Mouse (Mus musculus) megakaryocyte, embryonic 14.5 days (primary cell): ENCODE measurements around the gene Hdac5. TPM values are rescaled to one million over a fixed set of nuclear protein-coding genes. Genes with fewer than 3 reads are reported as not detected.
A peak's percentile ranks its signal among the peaks of the same experiment; 100 is the strongest.

Experiments
- H3K27me3 ChIP-seq: replicated peaks from 2 replicates; pipeline ENCODE3; 2012; ENCODE audit warnings: inconsistent platforms
- H3K36me3 ChIP-seq: replicated peaks from 2 replicates; pipeline ENCODE3; 2012; ENCODE audit warnings: low read length, inconsistent platforms, mixed read lengths
- H3K4me1 ChIP-seq: 2 replicates; pipeline ENCODE4 v1.6.1; 2012; ENCODE audit warnings: inconsistent platforms
- H3K4me3 ChIP-seq: replicated peaks from 2 replicates; pipeline ENCODE3; 2012; ENCODE audit warnings: moderate library complexity, mild to moderate bottlenecking, inconsistent platforms
- H3K9me3 ChIP-seq: 2 replicates; pipeline ENCODE4 v1.6.1; 2012; ENCODE audit warnings: inconsistent platforms
- FLI1 ChIP-seq: IDR thresholded peaks from 2 replicates; pipeline ENCODE4 v1.6.1; 2012; ENCODE audit warnings: low read length, inconsistent platforms, mixed read lengths
- GATA1 ChIP-seq: IDR thresholded peaks from 3 replicates; pipeline ENCODE4 v1.6.1; 2012; ENCODE audit warnings: mixed read lengths, low read length, inconsistent platforms, borderline replicate concordance
- polyA plus RNA-seq: library from polyadenylated mRNA; stranded (reverse); fragments of >175 nt; gene quantifications from 2 replicates; pipeline ENCODE4 v1.2.3, GENCODE M21; 2012; ENCODE audit warnings: low replicate concordance; ENCODE audit not compliant: insufficient read depth

The Hdac5 gene
- polyA plus RNA-seq, 1 experiment = 384 TPM

GRCm38 (mm10) chr11:102156786-102157089 lies 73.2 kb downstream of the Hdac5 start:
- TF ChIP-seq FLI1 (no peak), GATA1 (no peak)
- Histone ChIP-seq H3K4me3 (peak overlapping the region; percentile 33), H3K4me1 (peaks cover 51% of the 10 kb centered on the region), H3K27me3 (no peaks in the 10 kb centered on the region), H3K36me3 (peaks cover 39% of the 10 kb centered on the region), H3K9me3 (no peaks in the 10 kb centered on the region)

GRCm38 (mm10) chr11:102156039-102156785 lies 73.8 kb downstream of the Hdac5 start, which contains the start of gene Tmem101:
TSS of gene Tmem101 (minus strand) at chr11:102156404.
- Histone ChIP-seq H3K36me3 (peaks cover 34% of the 10 kb centered on the region), H3K4me3 (peak within 1 kb of the TSS; percentile 98), H3K4me1 (peaks cover 53% of the 10 kb centered on the region), H3K27me3 (no peaks in the 10 kb centered on the region), H3K9me3 (no peaks in the 10 kb centered on the region)
- TF ChIP-seq GATA1 (no peak), FLI1 (peak; percentile 11; the same call in 1 of the 2 replicates)

- H3K27me3 ChIP-seq = peaks cover 71% of the 10 kb centered on the region
- peaks cover 42% of the 10 kb centered on the region for H3K4me1 ChIP-seq
- TF ChIP-seq FLI1 (no peak), GATA1 (no peak)
- peak overlapping the region; percentile 56 for H3K4me3 ChIP-seq
- no peaks in the 10 kb centered on the region for H3K9me3 ChIP-seq
- peaks cover 2% of the 10 kb centered on the region for H3K36me3 ChIP-seq
Measured at GRCm38 (mm10) chr11:102147213-102147989, 82.6 kb downstream of the Hdac5 start.

- Histone ChIP-seq H3K4me3 (peak overlapping the region; percentile 65), H3K36me3 (no peaks in the 10 kb centered on the region), H3K4me1 (peaks cover 34% of the 10 kb centered on the region), H3K9me3 (no peaks in the 10 kb centered on the region), H3K27me3 (peaks cover 73% of the 10 kb centered on the region)
- TF ChIP-seq GATA1 (no peak), FLI1 (no peak)
Measured at GRCm38 (mm10) chr11:102146531-102146930, 83.4 kb downstream of the Hdac5 start.

GRCm38 (mm10) chr11:102146005-102146404 lies 84.0 kb downstream of the Hdac5 start:
- no peaks in the 10 kb centered on the region for H3K9me3 ChIP-seq
- peaks cover 73% of the 10 kb centered on the region for H3K27me3 ChIP-seq
- H3K4me1 ChIP-seq = peaks cover 33% of the 10 kb centered on the region
- peak overlapping the region; percentile 85 for H3K4me3 ChIP-seq
- no peaks in the 10 kb centered on the region for H3K36me3 ChIP-seq
- no peak for TF ChIP-seq GATA1
- no peak for TF ChIP-seq FLI1

GRCm38 (mm10) chr11:102145471-102146001 lies 84.4 kb downstream of the Hdac5 start, which contains the start of gene Nags:
TSS of gene Nags (plus strand) at chr11:102145513.
- Histone ChIP-seq H3K27me3 (peaks cover 70% of the 10 kb centered on the region), H3K9me3 (no peaks in the 10 kb centered on the region), H3K4me1 (peaks cover 33% of the 10 kb centered on the region), H3K36me3 (no peaks in the 10 kb centered on the region), H3K4me3 (peak within 1 kb of the TSS; percentile 85)
- no peak for TF ChIP-seq FLI1

GRCm38 (mm10) chr11:102144957-102145470 lies 85.0 kb downstream of the Hdac5 start:
- peaks cover 70% of the 10 kb centered on the region for H3K27me3 ChIP-seq

More at GRCm38 (mm10) chr11:102144957-102145470, 85.0 kb downstream of the Hdac5 start:
- no peaks in the 10 kb centered on the region for H3K36me3 ChIP-seq
- peak overlapping the region; percentile 85 for H3K4me3 ChIP-seq
- no peaks in the 10 kb centered on the region for H3K9me3 ChIP-seq
- H3K4me1 ChIP-seq = peaks cover 33% of the 10 kb centered on the region
- TF ChIP-seq FLI1 (no peak), GATA1 (no peak)

Other genes with a start within 250 kb of the Hdac5 start
- gene Cfap97d1, start 245.9 kb downstream of the Hdac5 start, polyA plus RNA-seq = not detected in 2 replicates
- gene Dusp3, start 243.2 kb downstream of the Hdac5 start, polyA plus RNA-seq = 47.3 and 165 TPM in 2 replicates
- gene Mpp3, start 201.7 kb downstream of the Hdac5 start, polyA plus RNA-seq = not detected in 2 replicates
- gene Cd300lg, start 188.7 kb downstream of the Hdac5 start, polyA plus RNA-seq = not detected in 2 replicates
- 7.0 and 10.2 TPM in 2 replicates for gene Mpp2, start 141.7 kb downstream of the Hdac5 start, polyA plus RNA-seq
- gene Ppy, start 128.8 kb downstream of the Hdac5 start, polyA plus RNA-seq = 2.3 TPM in 1 of 2 replicates, not detected in the other
- not detected in 2 replicates for gene Pyy, start 122.3 kb downstream of the Hdac5 start, polyA plus RNA-seq
- not detected in 2 replicates for gene Nags, start 84.7 kb downstream of the Hdac5 start, polyA plus RNA-seq
- gene Tmem101, start 73.8 kb downstream of the Hdac5 start, polyA plus RNA-seq = 13.5 TPM in 1 of 2 replicates, not detected in the other
- gene Lsm12, start 44.9 kb downstream of the Hdac5 start, polyA plus RNA-seq = 36.7 and 120 TPM in 2 replicates
- 32.9 and 73.3 TPM in 2 replicates for gene G6pc3, start 40.5 kb downstream of the Hdac5 start, polyA plus RNA-seq
- gene BC030867, start 18.7 kb upstream of the Hdac5 start, polyA plus RNA-seq = 2.6 and 4.2 TPM in 2 replicates
- gene Asb16, start 38.6 kb upstream of the Hdac5 start, polyA plus RNA-seq = not detected in 2 replicates
- gene Tmub2, start 54.8 kb upstream of the Hdac5 start, polyA plus RNA-seq = 46.7 and 48.3 TPM in 2 replicates
- gene Atxn7l3, start 66.5 kb upstream of the Hdac5 start, polyA plus RNA-seq = 64.8 and 80.0 TPM in 2 replicates
- gene Ubtf, start 89.6 kb upstream of the Hdac5 start, polyA plus RNA-seq = 46.9 and 85.8 TPM in 2 replicates
- 0.13 and 2.8 TPM in 2 replicates for gene Slc4a1, start 136.0 kb upstream of the Hdac5 start, polyA plus RNA-seq
- gene Rundc3a, start 163.2 kb upstream of the Hdac5 start, polyA plus RNA-seq = 3.8 and 6.6 TPM in 2 replicates
- 164 and 165 TPM in 2 replicates for gene Slc25a39, start 177.8 kb upstream of the Hdac5 start, polyA plus RNA-seq
- 44.1 and 152 TPM in 2 replicates for gene Grn, start 200.1 kb upstream of the Hdac5 start, polyA plus RNA-seq
- gene Fam171a2, start 217.5 kb upstream of the Hdac5 start, polyA plus RNA-seq = 1.7 and 1.8 TPM in 2 replicates
- 3,342 and 4,614 TPM in 2 replicates for gene Itga2b, start 240.0 kb upstream of the Hdac5 start, polyA plus RNA-seq